Mouse (Mus musculus) spleen, adult 2 months (tissue): ENCODE results near the gene Foxr1. TPM values are rescaled to one million over a fixed set of nuclear protein-coding genes. Genes with fewer than 3 reads are reported as not detected.
"Not testable (repeated sequence)": the region's sequence is repeated elsewhere in the genome, so short reads cannot be mapped to it uniquely, and the experiment has no call there.

Experiments
- DNase-seq, 2 experiments: peaks; one replicate each; pipeline versions ENCODE4 v3.0.0 to v3.0.0-alpha.2; 2012 to 2021; ENCODE audit warnings: low spot score in 2 of 2, low read depth in 1 of 2
- H3K27ac ChIP-seq: fragments of 200-500 bp; 2 replicates; pipeline ENCODE4 v1.5.1; 2012; ENCODE audit warnings: low read length, inconsistent platforms; ENCODE audit not compliant: insufficient read depth
- H3K27me3 ChIP-seq: fragments of 200-500 bp; 2 replicates; pipeline ENCODE4 v1.6.1; 2012; ENCODE audit warnings: mild to moderate bottlenecking, moderate library complexity, low read length, inconsistent platforms; ENCODE audit not compliant: control insufficient read depth, insufficient read depth
- H3K36me3 ChIP-seq: fragments of 200-500 bp; 2 replicates; pipeline ENCODE4 v1.6.1; 2012; ENCODE audit warnings: mild to moderate bottlenecking, low read length, inconsistent platforms; ENCODE audit not compliant: control insufficient read depth, insufficient read depth
- H3K4me1 ChIP-seq: fragments of 200-500 bp; 2 replicates; pipeline ENCODE4 v1.6.1; 2011; ENCODE audit warnings: inconsistent platforms; ENCODE audit not compliant: control insufficient read depth, insufficient read depth, insufficient read length
- H3K4me3 ChIP-seq: fragments of 200-500 bp; 2 replicates; pipeline ENCODE4 v1.5.1; 2011; ENCODE audit warnings: mild to moderate bottlenecking, inconsistent platforms; ENCODE audit not compliant: insufficient read depth, insufficient read length; ENCODE audit errors: extremely low read depth
- CTCF ChIP-seq: fragments of 200-500 bp; IDR thresholded peaks from 2 replicates; pipeline ENCODE4 v1.5.1; 2011; ENCODE audit warnings: mild to moderate bottlenecking, inconsistent platforms; ENCODE audit not compliant: insufficient read depth, insufficient read length, insufficient replicate concordance; ENCODE audit errors: extremely low read depth
- POLR2A ChIP-seq: fragments of 200-500 bp; IDR thresholded peaks from 2 replicates; pipeline ENCODE4 v1.6.1; 2011; ENCODE audit warnings: low read depth, low read length, inconsistent platforms
- WGBS: fragments of 180-500 bp; shearing (Covaris S2); methylation state at CpG from one replicate; pipeline ENCODE4 v1.1.7; 2018; 5-methylcytosine and 5-hydroxymethylcytosine counted together
- polyA plus RNA-seq: library from polyadenylated mRNA; depleted of rRNA; stranded (reverse); fragments of >200 nt; gene quantifications from 2 replicates; pipeline ENCODE4 v1.2.3, GENCODE M21; 2012

Foxr1 gene
- polyA plus RNA-seq, 1 experiment, result 0.15 TPM

- Histone ChIP-seq H3K27me3 (no peaks in the 10 kb centered on the region), H3K4me3 (no peak overlapping the region), H3K27ac (no peak overlapping the region), H3K36me3 (no peaks in the 10 kb centered on the region), H3K4me1 (peaks cover 4% of the 10 kb centered on the region; the same call in 1 of the 2 replicates)
- 58% methylated on average over 11 of the region's 11 CpGs for WGBS
- no peak for DNase-seq
- TF ChIP-seq POLR2A, result no peak
- TF ChIP-seq CTCF, result no peak
Measured at GRCm38 (mm10) chr9:44457035-44457742, 16.3 kb upstream of the Foxr1 start.

DNA sequence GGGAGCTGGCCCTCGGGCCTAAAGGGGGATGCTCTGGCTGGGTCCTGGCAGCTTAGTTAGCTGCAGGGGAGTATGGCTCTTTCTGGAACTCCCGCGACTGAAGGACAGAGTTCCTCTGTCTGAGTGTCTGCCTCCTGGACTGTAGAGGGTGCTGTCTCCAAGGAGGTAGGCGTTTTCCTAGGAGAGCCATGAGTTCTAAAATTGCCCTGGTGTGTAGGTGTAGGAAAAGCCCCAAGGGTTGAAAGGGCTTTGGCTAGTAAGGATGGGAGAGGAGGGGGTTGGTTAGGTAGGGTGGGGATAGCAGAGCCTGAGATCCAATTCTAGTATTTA, 13.9 kb upstream of the Foxr1 start, which contains the start of gene Upk2:
TSS of gene Upk2 (minus strand) at position 86 of the 330 bp plus-strand sequence.
- TF ChIP-seq CTCF (no peak), POLR2A (no peak)
- no peak within 1 kb of the TSS for H3K27ac ChIP-seq
- H3K4me1 ChIP-seq, result no peaks in the 10 kb centered on the region; the same call in 1 of the 2 replicates
- DNase-seq, result no peak
- no peak within 1 kb of the TSS for H3K4me3 ChIP-seq
- H3K36me3 ChIP-seq, result no peaks in the 10 kb centered on the region
- WGBS, result 76% methylated on average over 4 of the region's 4 CpGs
- no peaks in the 10 kb centered on the region for H3K27me3 ChIP-seq

DNA sequence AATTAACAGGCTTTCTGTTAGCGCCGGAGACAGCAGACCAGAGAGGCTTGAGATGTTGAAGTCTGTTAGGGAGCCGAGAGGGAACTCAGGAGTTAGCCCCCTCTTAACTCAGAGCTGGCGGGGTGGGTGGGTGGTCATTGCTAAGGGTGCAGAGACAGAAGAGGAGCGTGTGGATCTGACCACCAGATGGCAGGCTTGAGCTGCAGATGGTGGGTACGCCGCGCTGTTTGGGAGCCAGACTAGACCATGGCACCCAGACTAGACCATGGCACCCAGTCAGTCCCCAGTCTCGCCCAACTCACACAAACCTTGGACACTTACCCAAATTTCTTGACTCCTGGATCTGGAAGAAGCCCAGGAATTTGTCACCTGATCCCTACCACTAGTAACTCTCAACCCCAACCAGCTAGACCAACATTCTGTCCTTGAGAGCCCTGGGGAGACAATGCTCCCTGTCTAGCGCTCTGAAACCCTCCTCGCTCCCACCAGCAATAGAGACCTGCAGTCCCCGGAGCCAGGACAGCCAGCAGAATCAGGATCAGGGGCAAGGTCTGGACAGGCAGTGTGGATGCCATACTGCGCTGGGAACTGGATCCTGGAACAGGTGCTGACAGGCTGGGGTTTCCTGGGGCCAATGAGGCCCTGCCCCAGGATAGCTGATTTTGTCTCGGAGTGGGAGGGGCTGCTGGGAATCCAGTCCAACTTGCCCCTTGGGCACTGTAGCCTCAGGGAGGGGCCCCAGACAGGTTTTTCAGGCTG, 13.4 kb upstream of the Foxr1 start:
- Histone ChIP-seq H3K27me3 (no peaks in the 10 kb centered on the region), H3K36me3 (no peaks in the 10 kb centered on the region), H3K4me3 (no peak overlapping the region), H3K27ac (no peak overlapping the region), H3K4me1 (no peaks in the 10 kb centered on the region; the same call in 1 of the 2 replicates)
- 28% methylated on average over 14 of the region's 14 CpGs for WGBS
- TF ChIP-seq POLR2A, result no peak
- peak; percentile 98 for TF ChIP-seq CTCF
- DNase-seq, result peak; percentile 63 to 81

- H3K36me3 ChIP-seq, result no peaks in the 10 kb centered on the region
- DNase-seq, result no peak
- no peak overlapping the region for H3K27ac ChIP-seq
- H3K4me3 ChIP-seq, result no peak overlapping the region
- TF ChIP-seq CTCF, result no peak
- no peak for TF ChIP-seq POLR2A
- H3K27me3 ChIP-seq, result no peaks in the 10 kb centered on the region
- H3K4me1 ChIP-seq, result no peaks in the 10 kb centered on the region; the same call in 1 of the 2 replicates
Measured at GRCm38 (mm10) chr9:44450387-44450786, 9.5 kb upstream of the Foxr1 start.

GRCm38 (mm10) chr9:44444402-44445025, 3.6 kb upstream of the Foxr1 start:
- H3K27ac ChIP-seq, H3K4me3 ChIP-seq, H3K36me3 ChIP-seq, H3K27me3 ChIP-seq, H3K4me1 ChIP-seq, DNase-seq: not testable (repeated sequence)
- WGBS, result 83% methylated on average over 7 of the region's 7 CpGs

DNA sequence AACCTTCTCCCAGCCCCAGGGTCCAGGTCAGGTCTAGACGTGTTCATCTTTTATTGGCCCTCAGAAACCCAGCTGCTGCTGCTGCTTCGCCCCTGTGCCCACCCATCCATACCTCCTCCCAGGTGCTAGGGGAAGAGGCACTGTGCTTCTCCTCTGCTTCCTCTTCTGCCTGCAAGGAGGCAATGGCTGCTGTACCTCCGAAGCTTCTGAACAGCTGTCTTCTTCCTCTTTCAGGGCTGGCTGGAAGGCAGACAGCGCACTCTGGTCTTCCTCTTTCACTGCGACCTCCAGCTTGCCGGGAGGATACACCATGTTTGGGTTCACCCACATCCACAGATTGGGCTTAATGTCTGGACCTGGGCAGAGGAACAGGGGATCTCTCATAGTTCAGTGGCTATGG, 5.2 kb downstream of the Foxr1 start:
- no peak overlapping the region; the same call in 1 of the 2 replicates for H3K4me3 ChIP-seq
- TF ChIP-seq POLR2A, result no peak
- no peak for TF ChIP-seq CTCF
- H3K4me1 ChIP-seq, result peaks cover 10% of the 10 kb centered on the region
- no peaks in the 10 kb centered on the region for H3K27me3 ChIP-seq
- WGBS, result 9% methylated on average over 6 of the region's 6 CpGs
- DNase-seq, result peak; percentile 35 to 58
- peak overlapping the region; percentile 22; the same call in 1 of the 2 replicates for H3K27ac ChIP-seq
- H3K36me3 ChIP-seq, result no peaks in the 10 kb centered on the region
